Mouse (Mus musculus) C2C12 (cell line): ENCODE measurements at regions not wholly inside any gene's neighbourhood (a gene's known extent, or its start where the extent isn't known, plus 50 kb on each side); places are given as distances from the start of the nearest gene placed in this dataset.

ENCODE experiments used
- CEBPB ChIP-seq: IDR thresholded peaks from one replicate; pipeline ENCODE4 v1.6.1; 2011; ENCODE audit warnings: low read depth, mild to moderate bottlenecking, control low read depth, moderate library complexity
- CTCF ChIP-seq: IDR thresholded peaks from one replicate; pipeline ENCODE4 v1.5.1; 2011; ENCODE audit not compliant: control insufficient read depth, insufficient read depth, insufficient read length
- FOSL1 ChIP-seq: IDR thresholded peaks from one replicate; pipeline ENCODE4 v1.8.0; 2011; ENCODE audit warnings: mild to moderate bottlenecking, low read length; ENCODE audit not compliant: poor library complexity, insufficient read depth, severe bottlenecking
- MAX ChIP-seq: IDR thresholded peaks from one replicate; pipeline ENCODE4 v1.6.1; 2011; ENCODE audit warnings: mild to moderate bottlenecking, control low read depth
- MYOD1 ChIP-seq: IDR thresholded peaks from one replicate; pipeline ENCODE4 v1.6.1; 2011; ENCODE audit warnings: low read depth; ENCODE audit not compliant: control insufficient read depth, insufficient read length
- MYOG ChIP-seq: IDR thresholded peaks from one replicate; pipeline ENCODE4 v1.6.1; 2011; ENCODE audit not compliant: control insufficient read depth, insufficient read length; ENCODE audit errors: extremely low read depth
- USF1 ChIP-seq: IDR thresholded peaks from one replicate; pipeline ENCODE4 v1.6.1; 2011; ENCODE audit warnings: low read depth, mild to moderate bottlenecking, control low read depth, moderate library complexity

DNA sequence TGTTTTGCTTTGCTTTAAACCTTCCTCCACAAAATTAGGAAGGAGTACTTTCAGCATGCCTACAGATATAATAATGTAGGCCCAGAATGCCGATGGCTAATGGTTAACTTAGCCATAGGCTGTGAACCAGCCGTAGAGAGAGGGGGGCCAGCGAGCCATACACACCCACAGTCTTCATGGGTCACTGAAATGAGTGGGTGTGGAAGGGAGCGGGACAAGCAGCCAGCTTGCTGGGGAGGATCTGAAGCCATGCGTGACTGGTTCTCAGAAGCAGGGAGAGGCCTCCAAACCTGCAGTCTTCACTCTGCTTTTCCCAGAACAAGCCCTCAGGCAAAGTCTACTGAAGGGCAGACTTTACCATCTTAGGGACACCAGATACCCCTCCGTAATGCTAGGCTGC is 50.8 kb upstream of the Ptpn13 start:
- TF ChIP-seq USF1 (no peak), FOSL1 (no peak), CTCF (no peak), MAX (no peak), CEBPB (no peak), MYOD1 (no peak), MYOG (no peak)
